Mouse (Mus musculus): ENCODE results near the gene Tnfrsf19. TPM values are rescaled to one million over a fixed set of nuclear protein-coding genes. Genes with fewer than 3 reads are reported as not detected.

Tnfrsf19 gene
- polyA plus RNA-seq, 1 experiment from 2014 or later, result 4.7 TPM

GRCm38 (mm10) chr14:60984266-60984665 is 62.0 kb downstream of the Tnfrsf19 start:
- H3K4me3 ChIP-seq (ENCODE audit: low read depth, low read length), result no peak overlapping the region
- no peak overlapping the region for H3K27ac ChIP-seq (ENCODE audit: low read depth, low read length)
- TF ChIP-seq CTCF (IDR thresholded peaks at IDR 0.05; ENCODE audit: low read depth), result no peak
- 42% methylated on average over 6 of the region's 6 CpGs for WGBS
- H3K36me3 ChIP-seq (ENCODE audit: control insufficient read depth, insufficient read depth), result no peaks in the 10 kb centered on the region
- no peak overlapping the region for H3K9ac ChIP-seq (ENCODE audit: low read depth, low read length)
- H3K27me3 ChIP-seq (replicated peaks; ENCODE audit: control insufficient read depth, insufficient read depth, low read length), result no peaks in the 10 kb centered on the region
- peaks cover 8% of the 10 kb centered on the region; the same call in 1 of the 2 replicates for H3K4me1 ChIP-seq (replicated peaks; ENCODE audit: control insufficient read depth, insufficient read depth, low read length)
- H3K9me3 ChIP-seq (ENCODE audit: control insufficient read depth), result no peaks in the 10 kb centered on the region
- no peak overlapping the region for H3K4me2 ChIP-seq (replicated peaks; ENCODE audit: low read depth)
- ATAC-seq, result no peak

DNA sequence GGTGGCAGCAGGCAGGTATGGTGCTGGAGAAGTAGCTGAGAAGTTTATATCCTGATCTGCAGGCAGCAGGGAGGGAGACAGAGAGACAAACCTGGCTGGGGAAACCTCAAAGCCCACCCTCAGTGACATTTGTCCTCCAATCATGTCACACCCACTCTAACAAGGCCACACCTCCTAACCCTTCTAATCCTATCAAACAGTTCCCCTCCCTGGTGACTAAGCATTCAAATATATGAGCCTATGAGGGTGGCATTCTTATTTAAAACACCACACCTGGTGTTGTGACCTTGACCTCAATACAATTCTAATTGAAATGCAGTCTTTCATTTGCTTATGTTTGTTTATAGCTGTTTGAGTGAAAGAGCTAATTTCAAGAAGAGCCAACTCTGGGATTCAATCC is 64.2 kb downstream of the Tnfrsf19 start:
- Histone ChIP-seq H3K27me3 (replicated peaks; ENCODE audit: control insufficient read depth, insufficient read depth, low read length) (no peaks in the 10 kb centered on the region), H3K36me3 (ENCODE audit: control insufficient read depth, insufficient read depth) (no peaks in the 10 kb centered on the region), H3K27ac (ENCODE audit: low read depth, low read length) (no peak overlapping the region), H3K4me1 (replicated peaks; ENCODE audit: control insufficient read depth, insufficient read depth, low read length) (0 out of 2 replicates have a peak, but pooled peaks cover 2% of the 10 kb centered on the region), H3K4me2 (replicated peaks; ENCODE audit: low read depth) (no peak overlapping the region), H3K4me3 (ENCODE audit: low read depth, low read length) (no peak overlapping the region), H3K9me3 (ENCODE audit: control insufficient read depth) (no peaks in the 10 kb centered on the region), H3K9ac (ENCODE audit: low read depth, low read length) (no peak overlapping the region)
- no peak for TF ChIP-seq CTCF (IDR thresholded peaks at IDR 0.05; ENCODE audit: low read depth)
- ATAC-seq, result no peak

- TF ChIP-seq CTCF (IDR thresholded peaks at IDR 0.05; ENCODE audit: low read depth), result no peak
- no peak overlapping the region for H3K9ac ChIP-seq (ENCODE audit: low read depth, low read length)
- H3K4me1 ChIP-seq (replicated peaks; ENCODE audit: control insufficient read depth, insufficient read depth, low read length), result peaks cover 2% of the 10 kb centered on the region
- no peaks in the 10 kb centered on the region for H3K9me3 ChIP-seq (ENCODE audit: control insufficient read depth)
- H3K36me3 ChIP-seq (ENCODE audit: control insufficient read depth, insufficient read depth), result no peaks in the 10 kb centered on the region
- no peaks in the 10 kb centered on the region for H3K27me3 ChIP-seq (replicated peaks; ENCODE audit: control insufficient read depth, insufficient read depth, low read length)
- 79% methylated on average over 5 of the region's 5 CpGs for WGBS
- no peak for ATAC-seq
- no peak overlapping the region for H3K27ac ChIP-seq (ENCODE audit: low read depth, low read length)
- no peak overlapping the region for H3K4me3 ChIP-seq (ENCODE audit: low read depth, low read length)
- H3K4me2 ChIP-seq (replicated peaks; ENCODE audit: low read depth), result no peak overlapping the region
Measured at GRCm38 (mm10) chr14:60980244-60980887, 65.9 kb downstream of the Tnfrsf19 start.

GRCm38 (mm10) chr14:60978129-60978528 is 68.2 kb downstream of the Tnfrsf19 start:
- H3K9me3 ChIP-seq (ENCODE audit: control insufficient read depth), result no peaks in the 10 kb centered on the region
- H3K9ac ChIP-seq (ENCODE audit: low read depth, low read length), result no peak overlapping the region
- no peak for TF ChIP-seq CTCF (IDR thresholded peaks at IDR 0.05; ENCODE audit: low read depth)
- no peaks in the 10 kb centered on the region for H3K27me3 ChIP-seq (replicated peaks; ENCODE audit: control insufficient read depth, insufficient read depth, low read length)
- H3K36me3 ChIP-seq (ENCODE audit: control insufficient read depth, insufficient read depth), result no peaks in the 10 kb centered on the region; the same call in 1 of the 2 replicates
- no peak overlapping the region for H3K4me2 ChIP-seq (replicated peaks; ENCODE audit: low read depth)
- H3K4me1 ChIP-seq (replicated peaks; ENCODE audit: control insufficient read depth, insufficient read depth, low read length), result no peaks in the 10 kb centered on the region; the same call in none of the 2 replicates
- no peak for ATAC-seq
- H3K27ac ChIP-seq (ENCODE audit: low read depth, low read length), result no peak overlapping the region
- 69% methylated on average over 6 of the region's 6 CpGs for WGBS
- no peak overlapping the region for H3K4me3 ChIP-seq (ENCODE audit: low read depth, low read length)

DNA sequence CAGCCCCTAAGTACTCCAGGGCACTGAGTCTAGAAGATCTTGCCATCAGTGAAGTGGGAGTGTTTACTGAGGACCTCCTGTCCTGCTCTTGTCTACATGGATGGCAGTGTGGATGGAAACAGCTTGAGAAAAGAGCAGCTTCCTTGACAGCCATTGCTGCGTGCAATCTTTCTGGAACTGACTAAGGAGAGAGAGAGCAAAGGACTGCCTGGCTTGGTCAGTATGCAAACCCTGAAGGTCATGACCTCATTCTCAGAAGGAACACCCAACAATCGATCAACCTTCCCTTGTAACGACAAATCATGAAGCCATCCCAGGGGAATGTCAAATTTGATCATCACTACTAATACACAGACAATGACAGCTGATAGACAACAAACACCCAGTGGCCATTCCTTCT is 70.1 kb downstream of the Tnfrsf19 start:
- H3K27ac ChIP-seq (ENCODE audit: low read depth, low read length), result no peak overlapping the region
- H3K9me3 ChIP-seq (ENCODE audit: control insufficient read depth), result no peaks in the 10 kb centered on the region
- no peaks in the 10 kb centered on the region for H3K27me3 ChIP-seq (replicated peaks; ENCODE audit: control insufficient read depth, insufficient read depth, low read length)
- 53% methylated on average over 3 of the region's 3 CpGs for WGBS
- H3K4me1 ChIP-seq (replicated peaks; ENCODE audit: control insufficient read depth, insufficient read depth, low read length), result no peaks in the 10 kb centered on the region; the same call in none of the 2 replicates
- no peak for TF ChIP-seq CTCF (IDR thresholded peaks at IDR 0.05; ENCODE audit: low read depth)
- no peaks in the 10 kb centered on the region; the same call in 1 of the 2 replicates for H3K36me3 ChIP-seq (ENCODE audit: control insufficient read depth, insufficient read depth)
- no peak for ATAC-seq
- H3K4me2 ChIP-seq (replicated peaks; ENCODE audit: low read depth), result no peak overlapping the region
- H3K4me3 ChIP-seq (ENCODE audit: low read depth, low read length), result no peak overlapping the region
- H3K9ac ChIP-seq (ENCODE audit: low read depth, low read length), result no peak overlapping the region

- Histone ChIP-seq H3K4me3 (ENCODE audit: low read depth, low read length) (no peak overlapping the region), H3K4me1 (replicated peaks; ENCODE audit: control insufficient read depth, insufficient read depth, low read length) (no peaks in the 10 kb centered on the region; the same call in none of the 2 replicates), H3K9ac (ENCODE audit: low read depth, low read length) (no peak overlapping the region), H3K36me3 (ENCODE audit: control insufficient read depth, insufficient read depth) (no peaks in the 10 kb centered on the region; the same call in 1 of the 2 replicates), H3K27ac (ENCODE audit: low read depth, low read length) (no peak overlapping the region), H3K4me2 (replicated peaks; ENCODE audit: low read depth) (no peak overlapping the region), H3K27me3 (replicated peaks; ENCODE audit: control insufficient read depth, insufficient read depth, low read length) (no peaks in the 10 kb centered on the region), H3K9me3 (ENCODE audit: control insufficient read depth) (no peaks in the 10 kb centered on the region)
- no peak for TF ChIP-seq CTCF (IDR thresholded peaks at IDR 0.05; ENCODE audit: low read depth)
- WGBS, result 49% methylated on average over 3 of the region's 3 CpGs
- ATAC-seq, result no peak
Measured at GRCm38 (mm10) chr14:60975736-60976135, 70.6 kb downstream of the Tnfrsf19 start.
